Mouse (Mus musculus): ENCODE data around the gene Slc25a29.

- no peak for TF ChIP-seq CTCF (conservative IDR thresholded peaks at IDR 0.05; ENCODE audit: insufficient read depth, insufficient read length, low read depth, low read length)
- no peak for TF ChIP-seq POLR2A (IDR thresholded peaks at IDR 0.05; ENCODE audit: low read depth, low read length)
These were observed 15.2 kb upstream of the Slc25a29 start for GRCm38 (mm10) chr12:108850886-108851285.

Data from kidney, adult 2 months (tissue).